Mouse (Mus musculus): ENCODE data around the gene Sept4. TPM values are rescaled to one million over a fixed set of nuclear protein-coding genes. Genes with fewer than 3 reads are reported as not detected.

The Sept4 gene
- polyA plus RNA-seq, 1 experiment, result 159 TPM

- Histone ChIP-seq H3K4me3 (ENCODE audit: control insufficient read depth, low read depth, low read length) (peak within 1 kb of the TSS; percentile 87), H3K27ac (ENCODE audit: control insufficient read depth, insufficient read depth, low read depth, low read length) (peak within 1 kb of the TSS; percentile 98), H3K4me1 (ENCODE audit: control insufficient read depth, insufficient read depth, low read length) (peaks cover 6% of the 10 kb centered on the region), H3K27me3 (ENCODE audit: control insufficient read depth, insufficient read depth, low read length) (no peaks in the 10 kb centered on the region), H3K36me3 (ENCODE audit: control insufficient read depth, insufficient read depth, low read length) (peaks cover 8% of the 10 kb centered on the region)
- TF ChIP-seq CTCF (IDR thresholded peaks at IDR 0.05; ENCODE audit: control insufficient read depth, insufficient read depth, insufficient replicate concordance, low read depth, low read length), result no peak
- peak; percentile 81 for TF ChIP-seq POLR2A (IDR thresholded peaks at IDR 0.05; ENCODE audit: control insufficient read depth, low read depth, low read length)
These were observed 48.2 kb downstream of the Sept4 start, which contains the start of gene Hsf5 for GRCm38 (mm10) chr11:87616790-87617474. Hsf5 (plus strand) TSS chr11:87617164.

- Histone ChIP-seq H3K4me1 (ENCODE audit: control insufficient read depth, insufficient read depth, low read length) (peaks cover 6% of the 10 kb centered on the region), H3K4me3 (ENCODE audit: control insufficient read depth, low read depth, low read length) (peak overlapping the region; percentile 87), H3K27me3 (ENCODE audit: control insufficient read depth, insufficient read depth, low read length) (no peaks in the 10 kb centered on the region), H3K27ac (ENCODE audit: control insufficient read depth, insufficient read depth, low read depth, low read length) (peak overlapping the region; percentile 80), H3K36me3 (ENCODE audit: control insufficient read depth, insufficient read depth, low read length) (peaks cover 6% of the 10 kb centered on the region)
- TF ChIP-seq POLR2A (IDR thresholded peaks at IDR 0.05; ENCODE audit: control insufficient read depth, low read depth, low read length) (no peak; the same call in 1 of the 2 replicates), CTCF (IDR thresholded peaks at IDR 0.05; ENCODE audit: control insufficient read depth, insufficient read depth, insufficient replicate concordance, low read depth, low read length) (no peak)
These were observed 48.9 kb downstream of the Sept4 start for GRCm38 (mm10) chr11:87617606-87618005.

- Histone ChIP-seq H3K27me3 (ENCODE audit: control insufficient read depth, insufficient read depth, low read length) (no peaks in the 10 kb centered on the region), H3K27ac (ENCODE audit: control insufficient read depth, insufficient read depth, low read depth, low read length) (no peak overlapping the region), H3K4me3 (ENCODE audit: control insufficient read depth, low read depth, low read length) (no peak overlapping the region), H3K36me3 (ENCODE audit: control insufficient read depth, insufficient read depth, low read length) (peaks cover under 1% of the 10 kb centered on the region; the same call in 1 of the 2 replicates), H3K4me1 (ENCODE audit: control insufficient read depth, insufficient read depth, low read length) (peaks cover 2% of the 10 kb centered on the region)
- TF ChIP-seq CTCF (IDR thresholded peaks at IDR 0.05; ENCODE audit: control insufficient read depth, insufficient read depth, insufficient replicate concordance, low read depth, low read length) (no peak), POLR2A (IDR thresholded peaks at IDR 0.05; ENCODE audit: control insufficient read depth, low read depth, low read length) (no peak)
These were observed 54.5 kb downstream of the Sept4 start for GRCm38 (mm10) chr11:87623160-87623559.

GRCm38 (mm10) chr11:87629859-87630258 lies 61.2 kb downstream of the Sept4 start:
- H3K4me3 ChIP-seq (ENCODE audit: control insufficient read depth, low read depth, low read length), result no peak overlapping the region
- H3K4me1 ChIP-seq (ENCODE audit: control insufficient read depth, insufficient read depth, low read length), result no peaks in the 10 kb centered on the region
- TF ChIP-seq POLR2A (IDR thresholded peaks at IDR 0.05; ENCODE audit: control insufficient read depth, low read depth, low read length), result no peak
- peak; percentile 57; the same call in 1 of the 2 replicates for TF ChIP-seq CTCF (IDR thresholded peaks at IDR 0.05; ENCODE audit: control insufficient read depth, insufficient read depth, insufficient replicate concordance, low read depth, low read length)
- no peaks in the 10 kb centered on the region for H3K27me3 ChIP-seq (ENCODE audit: control insufficient read depth, insufficient read depth, low read length)
- H3K27ac ChIP-seq (ENCODE audit: control insufficient read depth, insufficient read depth, low read depth, low read length), result no peak overlapping the region
- peaks cover 2% of the 10 kb centered on the region for H3K36me3 ChIP-seq (ENCODE audit: control insufficient read depth, insufficient read depth, low read length)

- Histone ChIP-seq H3K4me1 (ENCODE audit: control insufficient read depth, insufficient read depth, low read length) (peaks cover 5% of the 10 kb centered on the region), H3K27ac (ENCODE audit: control insufficient read depth, insufficient read depth, low read depth, low read length) (peak overlapping the region; percentile 74), H3K36me3 (ENCODE audit: control insufficient read depth, insufficient read depth, low read length) (no peaks in the 10 kb centered on the region; the same call in 1 of the 2 replicates), H3K4me3 (ENCODE audit: control insufficient read depth, low read depth, low read length) (peak overlapping the region; percentile 83), H3K27me3 (ENCODE audit: control insufficient read depth, insufficient read depth, low read length) (no peaks in the 10 kb centered on the region)
- TF ChIP-seq CTCF (IDR thresholded peaks at IDR 0.05; ENCODE audit: control insufficient read depth, insufficient read depth, insufficient replicate concordance, low read depth, low read length) (no peak), POLR2A (IDR thresholded peaks at IDR 0.05; ENCODE audit: control insufficient read depth, low read depth, low read length) (no peak)
These were observed 70.1 kb downstream of the Sept4 start for GRCm38 (mm10) chr11:87638793-87639192.

- H3K4me1 ChIP-seq (ENCODE audit: control insufficient read depth, insufficient read depth, low read length), result peaks cover 5% of the 10 kb centered on the region
- H3K4me3 ChIP-seq (ENCODE audit: control insufficient read depth, low read depth, low read length), result peak overlapping the region; percentile 83
- TF ChIP-seq POLR2A (IDR thresholded peaks at IDR 0.05; ENCODE audit: control insufficient read depth, low read depth, low read length) (peak; percentile 70; the same call in 1 of the 2 replicates), CTCF (IDR thresholded peaks at IDR 0.05; ENCODE audit: control insufficient read depth, insufficient read depth, insufficient replicate concordance, low read depth, low read length) (no peak)
- no peaks in the 10 kb centered on the region for H3K27me3 ChIP-seq (ENCODE audit: control insufficient read depth, insufficient read depth, low read length)
- peak overlapping the region; percentile 74 for H3K27ac ChIP-seq (ENCODE audit: control insufficient read depth, insufficient read depth, low read depth, low read length)
- H3K36me3 ChIP-seq (ENCODE audit: control insufficient read depth, insufficient read depth, low read length), result no peaks in the 10 kb centered on the region; the same call in 1 of the 2 replicates
These were observed 70.5 kb downstream of the Sept4 start for GRCm38 (mm10) chr11:87639206-87639605.

Other genes starting within 250 kb of the Sept4 start
- 3.5 and 4.1 TPM in 2 replicates for gene Ppm1e, start 209.9 kb upstream of the Sept4 start, polyA plus RNA-seq (2012; rRNA removed)
- gene Rad51c, start 163.9 kb upstream of the Sept4 start, polyA plus RNA-seq (2012; rRNA removed), result 14.2 and 16.4 TPM in 2 replicates
- 26.0 and 28.4 TPM in 2 replicates for gene Tex14, start 163.8 kb upstream of the Sept4 start, polyA plus RNA-seq (2012; rRNA removed)
- 92.8 and 97.9 TPM in 2 replicates for gene Gm11492, start 2.2 kb upstream of the Sept4 start, polyA plus RNA-seq (2012; rRNA removed)
- 33.6 and 33.7 TPM in 2 replicates for gene Mtmr4, start 23.3 kb downstream of the Sept4 start, polyA plus RNA-seq (2012; rRNA removed)
- gene Hsf5, start 48.3 kb downstream of the Sept4 start, polyA plus RNA-seq (2012; rRNA removed), result 89.4 and 90.3 TPM in 2 replicates
- 2.3 and 3.4 TPM in 2 replicates for gene Rnf43, start 93.8 kb downstream of the Sept4 start, polyA plus RNA-seq (2012; rRNA removed)
- gene Supt4a, start 168.6 kb downstream of the Sept4 start, polyA plus RNA-seq (2012; rRNA removed), result 50.9 and 54.9 TPM in 2 replicates
- 10.3 and 11.8 TPM in 2 replicates for gene Tspoap1, start 191.6 kb downstream of the Sept4 start, polyA plus RNA-seq (2012; rRNA removed)
- gene Mpo, start 224.7 kb downstream of the Sept4 start, polyA plus RNA-seq (2012; rRNA removed), result 1.9 and 5.5 TPM in 2 replicates